Mouse (Mus musculus): Measurements from ENCODE around the gene Mcoln3. TPM values are rescaled to one million over a fixed set of nuclear protein-coding genes. Genes with fewer than 3 reads are reported as not detected.
A peak's percentile ranks its signal among the peaks of the same experiment; 100 is the strongest.

Mcoln3 gene
- 0.03 and 0.08 TPM in 2 replicates for polyA plus RNA-seq (2015; fragmentation: Nextera tagmentation; extraction: Ambion mirVana)

GRCm38 (mm10) chr3:146117258-146117996, at the start of gene Mcoln3:
TSS of gene Mcoln3 (plus strand) at chr3:146117450.
- H3K4me1 ChIP-seq (replicated peaks): no peaks in the 10 kb centered on the region; the same call in 1 of the 2 replicates
- 13% methylated on average over 35 of the region's 35 CpGs for WGBS (ENCODE audit: insufficient replicate concordance)
- no peak within 1 kb of the TSS for H3K9ac ChIP-seq
- H3K36me3 ChIP-seq (replicated peaks): no peaks in the 10 kb centered on the region
- H3K4me2 ChIP-seq: peak within 1 kb of the TSS; percentile 25
- peaks cover 39% of the 10 kb centered on the region for H3K27me3 ChIP-seq
- no peak within 1 kb of the TSS for H3K27ac ChIP-seq (replicated peaks)
- no peaks in the 10 kb centered on the region for H3K9me3 ChIP-seq (replicated peaks)
- ATAC-seq (ENCODE audit: insufficient read depth): no peak
- no peak within 1 kb of the TSS for H3K4me3 ChIP-seq (replicated peaks)

DNA sequence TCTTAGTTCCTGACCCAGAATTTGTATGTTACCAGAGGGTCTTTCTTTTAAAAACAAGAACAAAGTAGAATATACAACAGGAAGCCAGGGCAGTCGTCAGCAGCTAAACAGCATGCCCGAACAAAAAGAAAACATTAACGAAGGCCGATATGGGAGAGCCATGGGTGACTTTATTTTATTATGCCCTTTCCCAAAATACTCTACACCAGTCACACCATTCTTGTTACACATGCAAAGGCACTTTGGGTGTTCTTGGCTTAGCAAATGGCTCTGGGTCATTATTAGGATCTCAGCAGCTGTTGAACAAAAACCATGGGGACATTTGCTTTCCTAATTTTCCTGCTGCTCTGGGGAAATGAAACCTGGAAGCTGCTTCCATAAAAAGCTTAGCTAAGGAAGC, 48.0 kb upstream of the Mcoln3 start:
- Histone ChIP-seq H3K4me3 (replicated peaks) (no peak overlapping the region), H3K27ac (replicated peaks) (no peak overlapping the region), H3K27me3 (no peaks in the 10 kb centered on the region), H3K36me3 (replicated peaks) (no peaks in the 10 kb centered on the region), H3K4me2 (no peak overlapping the region), H3K4me1 (replicated peaks) (no peaks in the 10 kb centered on the region), H3K9ac (no peak overlapping the region), H3K9me3 (replicated peaks) (no peaks in the 10 kb centered on the region)
- 69% methylated on average over 4 of the region's 4 CpGs for WGBS (ENCODE audit: insufficient replicate concordance)
- no peak for ATAC-seq (ENCODE audit: insufficient read depth)

GRCm38 (mm10) chr3:146072780-146073179, 44.5 kb upstream of the Mcoln3 start:
- no peak overlapping the region for H3K9ac ChIP-seq
- no peaks in the 10 kb centered on the region for H3K27me3 ChIP-seq
- H3K27ac ChIP-seq (replicated peaks): no peak overlapping the region
- H3K4me3 ChIP-seq (replicated peaks): no peak overlapping the region
- WGBS (ENCODE audit: insufficient replicate concordance): 58% methylated on average over 7 of the region's 7 CpGs
- no peaks in the 10 kb centered on the region for H3K36me3 ChIP-seq (replicated peaks)
- no peak for ATAC-seq (ENCODE audit: insufficient read depth)
- H3K4me2 ChIP-seq: no peak overlapping the region
- no peaks in the 10 kb centered on the region for H3K4me1 ChIP-seq (replicated peaks)
- H3K9me3 ChIP-seq (replicated peaks): no peaks in the 10 kb centered on the region

- no peak for ATAC-seq (ENCODE audit: insufficient read depth)
- Histone ChIP-seq H3K36me3 (replicated peaks) (no peaks in the 10 kb centered on the region), H3K9me3 (replicated peaks) (no peaks in the 10 kb centered on the region), H3K27ac (replicated peaks) (no peak overlapping the region), H3K9ac (no peak overlapping the region), H3K4me2 (no peak overlapping the region), H3K27me3 (no peaks in the 10 kb centered on the region), H3K4me1 (replicated peaks) (no peaks in the 10 kb centered on the region), H3K4me3 (replicated peaks) (no peak overlapping the region)
- 70% methylated on average over 12 of the region's 12 CpGs for WGBS (ENCODE audit: insufficient replicate concordance)
These were observed 37.0 kb upstream of the Mcoln3 start for GRCm38 (mm10) chr3:146080241-146080640.

DNA sequence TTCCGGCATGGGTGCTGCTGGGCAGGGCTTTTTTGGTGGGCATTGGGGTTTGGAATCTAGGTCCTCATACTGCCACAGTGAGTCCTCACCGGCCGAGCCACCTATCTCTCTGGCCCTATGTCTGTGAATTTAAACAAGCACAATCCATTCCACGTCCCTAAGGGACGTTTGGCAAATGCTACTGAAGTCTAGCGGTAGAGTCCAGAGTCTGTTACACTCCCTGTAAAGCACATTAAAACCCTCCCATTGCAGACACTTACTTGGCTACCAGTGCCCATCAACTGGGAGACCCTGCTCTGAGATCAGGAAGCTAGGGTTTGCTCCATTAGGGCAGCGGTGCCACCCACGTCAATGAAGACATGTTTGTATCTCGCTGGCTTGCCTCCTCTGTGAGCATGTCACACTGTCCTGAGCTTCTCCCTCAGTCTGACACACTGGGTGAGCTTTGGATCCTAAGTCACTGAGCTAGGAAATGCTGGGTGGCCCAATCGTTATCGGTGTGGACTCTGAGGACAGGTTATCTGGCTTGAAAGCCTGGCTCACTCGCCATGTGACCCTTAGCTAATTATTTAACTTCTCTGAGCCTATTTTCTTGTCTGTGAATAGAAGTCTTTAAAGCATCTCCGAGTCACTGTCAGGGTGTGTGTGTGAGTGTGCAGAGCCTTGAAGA, 26.1 kb upstream of the Mcoln3 start:
- Histone ChIP-seq H3K27me3 (no peaks in the 10 kb centered on the region), H3K9me3 (replicated peaks) (no peaks in the 10 kb centered on the region), H3K9ac (no peak overlapping the region), H3K27ac (replicated peaks) (0 out of 2 replicates have a peak overlapping the region, but pooled peaks have one; percentile 24), H3K4me2 (no peak overlapping the region), H3K36me3 (replicated peaks) (no peaks in the 10 kb centered on the region), H3K4me3 (replicated peaks) (no peak overlapping the region), H3K4me1 (replicated peaks) (no peaks in the 10 kb centered on the region)
- WGBS (ENCODE audit: insufficient replicate concordance): 60% methylated on average over 13 of the region's 13 CpGs
- peak; percentile 60 for ATAC-seq (ENCODE audit: insufficient read depth)

- no peaks in the 10 kb centered on the region for H3K36me3 ChIP-seq (replicated peaks)
- no peaks in the 10 kb centered on the region for H3K4me1 ChIP-seq (replicated peaks)
- no peak for ATAC-seq (ENCODE audit: insufficient read depth)
- no peak overlapping the region for H3K9ac ChIP-seq
- H3K4me3 ChIP-seq (replicated peaks): no peak overlapping the region
- no peaks in the 10 kb centered on the region for H3K9me3 ChIP-seq (replicated peaks)
- H3K4me2 ChIP-seq: no peak overlapping the region
- H3K27ac ChIP-seq (replicated peaks): no peak overlapping the region
- 73% methylated on average over 10 of the region's 10 CpGs for WGBS (ENCODE audit: insufficient replicate concordance)
- H3K27me3 ChIP-seq: no peaks in the 10 kb centered on the region
These were observed 22.2 kb upstream of the Mcoln3 start for GRCm38 (mm10) chr3:146095066-146095465.

GRCm38 (mm10) chr3:146096986-146097385, 20.3 kb upstream of the Mcoln3 start:
- H3K4me1 ChIP-seq (replicated peaks): no peaks in the 10 kb centered on the region
- no peak overlapping the region for H3K4me3 ChIP-seq (replicated peaks)
- 51% methylated on average over 7 of the region's 7 CpGs for WGBS (ENCODE audit: insufficient replicate concordance)
- no peak for ATAC-seq (ENCODE audit: insufficient read depth)
- H3K9ac ChIP-seq: no peak overlapping the region
- no peaks in the 10 kb centered on the region for H3K36me3 ChIP-seq (replicated peaks)
- H3K27ac ChIP-seq (replicated peaks): no peak overlapping the region
- H3K27me3 ChIP-seq: no peaks in the 10 kb centered on the region
- no peak overlapping the region for H3K4me2 ChIP-seq
- H3K9me3 ChIP-seq (replicated peaks): no peaks in the 10 kb centered on the region

- no peak overlapping the region for H3K4me3 ChIP-seq (replicated peaks)
- H3K9ac ChIP-seq: no peak overlapping the region
- H3K4me1 ChIP-seq (replicated peaks): no peaks in the 10 kb centered on the region
- no peak for ATAC-seq (ENCODE audit: insufficient read depth)
- H3K4me2 ChIP-seq: no peak overlapping the region
- no peak overlapping the region for H3K27ac ChIP-seq (replicated peaks)
- H3K9me3 ChIP-seq (replicated peaks): no peaks in the 10 kb centered on the region
- WGBS (ENCODE audit: insufficient replicate concordance): 68% methylated on average over 4 of the region's 4 CpGs
- H3K27me3 ChIP-seq: no peaks in the 10 kb centered on the region
- H3K36me3 ChIP-seq (replicated peaks): no peaks in the 10 kb centered on the region
These were observed 19.4 kb upstream of the Mcoln3 start for GRCm38 (mm10) chr3:146097861-146098260.

DNA sequence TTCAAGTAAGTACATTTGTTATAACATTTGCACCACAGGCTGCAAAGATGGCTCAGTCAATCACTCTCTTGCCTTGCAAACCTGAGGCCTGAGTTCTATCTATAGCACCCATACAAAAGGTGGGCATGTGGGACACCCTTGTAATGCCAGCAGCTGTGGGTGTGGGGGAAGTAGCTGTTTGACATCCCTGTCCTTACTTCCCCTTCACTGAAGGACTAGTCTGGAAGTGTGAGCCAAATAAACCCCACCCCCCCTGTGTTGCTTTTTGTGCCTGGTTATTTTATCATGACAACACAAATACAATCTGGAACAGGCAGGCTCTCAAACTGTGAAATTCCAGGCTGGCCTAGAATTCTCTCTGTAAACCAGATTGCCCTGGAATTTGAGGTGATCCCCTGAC, 17.3 kb upstream of the Mcoln3 start:
- ATAC-seq (ENCODE audit: insufficient read depth): no peak
- Histone ChIP-seq H3K27ac (replicated peaks) (no peak overlapping the region), H3K9ac (no peak overlapping the region), H3K4me1 (replicated peaks) (no peaks in the 10 kb centered on the region), H3K9me3 (replicated peaks) (no peaks in the 10 kb centered on the region), H3K36me3 (replicated peaks) (no peaks in the 10 kb centered on the region), H3K27me3 (no peaks in the 10 kb centered on the region), H3K4me3 (replicated peaks) (no peak overlapping the region), H3K4me2 (no peak overlapping the region)

DNA sequence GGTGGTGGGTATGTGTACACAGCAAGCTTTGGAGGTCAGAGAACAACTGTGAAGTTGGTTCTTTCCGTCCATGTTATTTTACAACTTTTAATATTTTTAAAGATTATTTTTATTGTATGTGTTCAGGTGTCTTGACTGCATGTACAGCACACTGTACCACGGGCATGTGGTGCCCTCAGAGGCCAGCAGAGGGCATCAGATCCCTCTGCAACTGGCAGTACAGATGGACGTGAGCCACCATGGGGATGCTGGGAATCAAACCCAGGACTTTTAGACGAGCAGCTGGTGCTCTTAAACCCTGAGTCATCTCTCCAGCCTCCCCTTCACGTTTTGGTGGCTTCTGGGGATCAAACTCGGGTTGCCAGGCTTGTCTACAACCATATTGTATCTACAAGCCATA, 15.2 kb upstream of the Mcoln3 start:
- H3K9ac ChIP-seq: no peak overlapping the region
- ATAC-seq (ENCODE audit: insufficient read depth): no peak

DNA sequence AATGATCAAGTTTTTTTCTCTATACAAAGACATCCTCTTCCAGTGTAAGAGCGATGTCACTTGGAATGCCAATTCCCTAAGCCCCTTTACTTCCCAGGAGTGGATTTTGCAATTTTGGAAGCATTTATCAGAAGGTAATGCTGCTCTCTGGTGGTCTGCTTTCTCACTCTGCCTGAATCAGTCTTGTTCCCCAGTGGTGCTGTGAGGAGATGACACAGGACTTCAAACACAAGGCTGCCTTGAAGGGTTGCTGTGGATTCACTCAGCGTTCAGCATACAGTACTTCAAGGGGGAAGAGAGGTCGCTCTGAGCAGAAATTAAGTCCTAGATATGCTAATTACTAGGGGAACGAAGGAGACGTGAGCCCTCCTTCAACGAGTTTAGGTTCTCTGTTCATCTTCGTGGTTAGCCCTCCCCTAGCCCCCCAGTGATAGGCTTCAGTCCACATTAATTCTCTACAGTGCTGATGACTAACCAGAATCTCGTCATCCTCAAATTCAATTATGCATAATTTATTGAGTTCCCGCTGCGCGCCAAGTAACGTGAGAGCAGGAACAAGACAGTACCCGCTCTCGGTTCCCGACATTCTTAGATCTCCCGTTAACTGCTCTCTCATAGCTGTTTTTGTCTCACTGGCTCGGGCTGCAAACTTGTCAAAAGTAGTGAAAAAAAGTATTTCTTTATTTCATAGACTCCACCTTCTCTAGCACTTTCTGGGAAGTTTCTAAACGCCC, 10.0 kb upstream of the Mcoln3 start:
- H3K4me2 ChIP-seq: peak overlapping the region; percentile 68
- H3K4me3 ChIP-seq (replicated peaks): peak overlapping the region; percentile 41
- WGBS (ENCODE audit: insufficient replicate concordance): 6% methylated on average over 18 of the region's 18 CpGs
- no peak overlapping the region for H3K9ac ChIP-seq
- H3K27me3 ChIP-seq: peaks cover 28% of the 10 kb centered on the region
- H3K9me3 ChIP-seq (replicated peaks): no peaks in the 10 kb centered on the region
- no peaks in the 10 kb centered on the region for H3K4me1 ChIP-seq (replicated peaks)
- no peak overlapping the region for H3K27ac ChIP-seq (replicated peaks)
- no peaks in the 10 kb centered on the region for H3K36me3 ChIP-seq (replicated peaks)
- ATAC-seq (ENCODE audit: insufficient read depth): no peak

More for the DNA sequence above, 15.2 kb upstream of the Mcoln3 start:
- 39% methylated on average over 6 of the region's 6 CpGs for WGBS (ENCODE audit: insufficient replicate concordance)
- H3K9me3 ChIP-seq (replicated peaks): no peaks in the 10 kb centered on the region
- no peak overlapping the region for H3K4me3 ChIP-seq (replicated peaks)
- peaks cover 6% of the 10 kb centered on the region for H3K27me3 ChIP-seq
- H3K36me3 ChIP-seq (replicated peaks): no peaks in the 10 kb centered on the region
- H3K4me1 ChIP-seq (replicated peaks): no peaks in the 10 kb centered on the region
- H3K4me2 ChIP-seq: no peak overlapping the region
- H3K27ac ChIP-seq (replicated peaks): no peak overlapping the region
